Mouse (Mus musculus): ENCODE measurements around the gene Rgs9. TPM values are rescaled to one million over a fixed set of nuclear protein-coding genes. Genes with fewer than 3 reads are reported as not detected.

The Rgs9 gene
- polyA plus RNA-seq, 1 experiment from 2014 or later: 3.6 TPM

GRCm38 (mm10) chr11:109258941-109259910, 38.7 kb downstream of the Rgs9 start:
- no peaks in the 10 kb centered on the region for H3K27me3 ChIP-seq (replicated peaks)
- no peak overlapping the region for H3K9ac ChIP-seq
- no peaks in the 10 kb centered on the region for H3K36me3 ChIP-seq
- H3K9me3 ChIP-seq: no peaks in the 10 kb centered on the region
- H3K4me2 ChIP-seq (replicated peaks): no peak overlapping the region
- no peak overlapping the region for H3K4me3 ChIP-seq (replicated peaks)
- H3K4me1 ChIP-seq (replicated peaks): peaks cover 4% of the 10 kb centered on the region; the same call in 1 of the 2 replicates
- 81% methylated on average over 32 of the region's 32 CpGs for WGBS
- no peak overlapping the region for H3K27ac ChIP-seq
- ATAC-seq: no peak

- Histone ChIP-seq H3K4me1 (replicated peaks) (no peaks in the 10 kb centered on the region), H3K27me3 (replicated peaks) (no peaks in the 10 kb centered on the region), H3K27ac (no peak overlapping the region), H3K4me3 (replicated peaks) (no peak overlapping the region), H3K36me3 (no peaks in the 10 kb centered on the region), H3K4me2 (replicated peaks) (no peak overlapping the region), H3K9ac (no peak overlapping the region), H3K9me3 (no peaks in the 10 kb centered on the region)
- ATAC-seq: no peak
- 93% methylated on average over 2 of the region's 2 CpGs for WGBS
Observed at GRCm38 (mm10) chr11:109257824-109258223, 40.1 kb downstream of the Rgs9 start.

- Histone ChIP-seq H3K4me3 (replicated peaks) (no peak overlapping the region), H3K9ac (no peak overlapping the region), H3K27me3 (replicated peaks) (no peaks in the 10 kb centered on the region), H3K4me1 (replicated peaks) (no peaks in the 10 kb centered on the region), H3K27ac (0 out of 2 replicates have a peak overlapping the region, but pooled peaks have one; percentile 37), H3K36me3 (no peaks in the 10 kb centered on the region), H3K9me3 (no peaks in the 10 kb centered on the region), H3K4me2 (replicated peaks) (no peak overlapping the region)
- 19% methylated on average over 4 of the region's 4 CpGs for WGBS
- ATAC-seq: peak; percentile 58
Observed at GRCm38 (mm10) chr11:109255022-109255421, 42.9 kb downstream of the Rgs9 start.

- Histone ChIP-seq H3K27me3 (replicated peaks) (no peaks in the 10 kb centered on the region), H3K9me3 (no peaks in the 10 kb centered on the region), H3K27ac (no peak overlapping the region), H3K4me2 (replicated peaks) (no peak overlapping the region), H3K36me3 (no peaks in the 10 kb centered on the region), H3K4me3 (replicated peaks) (no peak overlapping the region), H3K9ac (no peak overlapping the region), H3K4me1 (replicated peaks) (no peaks in the 10 kb centered on the region)
- ATAC-seq: no peak
- 49% methylated on average over 5 of the region's 5 CpGs for WGBS
Observed at GRCm38 (mm10) chr11:109252483-109252882, 45.4 kb downstream of the Rgs9 start.

GRCm38 (mm10) chr11:109250566-109250965, 47.4 kb downstream of the Rgs9 start:
- H3K4me3 ChIP-seq (replicated peaks): no peak overlapping the region
- H3K27ac ChIP-seq: no peak overlapping the region
- H3K27me3 ChIP-seq (replicated peaks): no peaks in the 10 kb centered on the region
- no peaks in the 10 kb centered on the region for H3K4me1 ChIP-seq (replicated peaks)
- H3K9ac ChIP-seq: no peak overlapping the region
- no peak overlapping the region for H3K4me2 ChIP-seq (replicated peaks)
- no peaks in the 10 kb centered on the region for H3K9me3 ChIP-seq
- no peaks in the 10 kb centered on the region for H3K36me3 ChIP-seq
- no peak for ATAC-seq
- 93% methylated on average over 4 of the region's 4 CpGs for WGBS

- Histone ChIP-seq H3K27ac (no peak overlapping the region), H3K4me3 (replicated peaks) (no peak overlapping the region), H3K9me3 (no peaks in the 10 kb centered on the region), H3K4me1 (replicated peaks) (no peaks in the 10 kb centered on the region), H3K9ac (no peak overlapping the region), H3K4me2 (replicated peaks) (no peak overlapping the region), H3K36me3 (no peaks in the 10 kb centered on the region), H3K27me3 (replicated peaks) (no peaks in the 10 kb centered on the region)
- 42% methylated on average over 3 of the region's 3 CpGs for WGBS
- no peak for ATAC-seq
Observed at GRCm38 (mm10) chr11:109246920-109247319, 51.0 kb downstream of the Rgs9 start.

- 25% methylated on average over 23 of the region's 23 CpGs for WGBS
- peak; percentile 83 for ATAC-seq
- H3K4me2 ChIP-seq (replicated peaks): peak overlapping the region; percentile 43
Observed at GRCm38 (mm10) chr11:109244635-109245360, 53.1 kb downstream of the Rgs9 start.

GRCm38 (mm10) chr11:109240126-109240525, 57.8 kb downstream of the Rgs9 start:
- Histone ChIP-seq H3K36me3 (no peaks in the 10 kb centered on the region), H3K27ac (no peak overlapping the region), H3K9ac (no peak overlapping the region), H3K9me3 (no peaks in the 10 kb centered on the region), H3K4me2 (replicated peaks) (no peak overlapping the region), H3K4me3 (replicated peaks) (no peak overlapping the region), H3K4me1 (replicated peaks) (no peaks in the 10 kb centered on the region), H3K27me3 (replicated peaks) (no peaks in the 10 kb centered on the region)
- 71% methylated on average over 4 of the region's 4 CpGs for WGBS
- ATAC-seq: no peak

More at GRCm38 (mm10) chr11:109244635-109245360, 53.1 kb downstream of the Rgs9 start:
- no peaks in the 10 kb centered on the region for H3K4me1 ChIP-seq (replicated peaks)
- no peak overlapping the region for H3K4me3 ChIP-seq (replicated peaks)
- no peak overlapping the region for H3K9ac ChIP-seq
- no peaks in the 10 kb centered on the region for H3K27me3 ChIP-seq (replicated peaks)
- no peaks in the 10 kb centered on the region for H3K9me3 ChIP-seq
- H3K36me3 ChIP-seq: no peaks in the 10 kb centered on the region
- no peak overlapping the region for H3K27ac ChIP-seq

- ATAC-seq: 0 out of 2 replicates have a peak, but pooled peaks have one; percentile 39
- no peaks in the 10 kb centered on the region for H3K36me3 ChIP-seq
Observed at GRCm38 (mm10) chr11:109238671-109239070, 59.3 kb downstream of the Rgs9 start.

GRCm38 (mm10) chr11:109237796-109238195, 60.1 kb downstream of the Rgs9 start:
- Histone ChIP-seq H3K4me3 (replicated peaks) (no peak overlapping the region), H3K27ac (no peak overlapping the region), H3K27me3 (replicated peaks) (no peaks in the 10 kb centered on the region), H3K4me1 (replicated peaks) (no peaks in the 10 kb centered on the region), H3K9me3 (no peaks in the 10 kb centered on the region), H3K4me2 (replicated peaks) (no peak overlapping the region), H3K9ac (no peak overlapping the region), H3K36me3 (no peaks in the 10 kb centered on the region)
- no peak for ATAC-seq
- WGBS: 63% methylated on average over 8 of the region's 8 CpGs

More at GRCm38 (mm10) chr11:109238671-109239070, 59.3 kb downstream of the Rgs9 start:
- Histone ChIP-seq H3K4me3 (replicated peaks) (no peak overlapping the region), H3K9ac (no peak overlapping the region), H3K9me3 (no peaks in the 10 kb centered on the region), H3K27me3 (replicated peaks) (no peaks in the 10 kb centered on the region), H3K27ac (no peak overlapping the region), H3K4me1 (replicated peaks) (no peaks in the 10 kb centered on the region), H3K4me2 (replicated peaks) (no peak overlapping the region)
- WGBS: 77% methylated on average over 6 of the region's 6 CpGs

- Histone ChIP-seq H3K4me2 (replicated peaks) (no peak overlapping the region), H3K27me3 (replicated peaks) (no peaks in the 10 kb centered on the region), H3K36me3 (no peaks in the 10 kb centered on the region), H3K9ac (no peak overlapping the region), H3K4me3 (replicated peaks) (no peak overlapping the region), H3K9me3 (no peaks in the 10 kb centered on the region), H3K4me1 (replicated peaks) (no peaks in the 10 kb centered on the region), H3K27ac (no peak overlapping the region)
- no peak for ATAC-seq
- WGBS: 78% methylated on average over 3 of the region's 3 CpGs
Observed at GRCm38 (mm10) chr11:109233627-109234026, 64.3 kb downstream of the Rgs9 start.

GRCm38 (mm10) chr11:109232811-109233210, 65.1 kb downstream of the Rgs9 start:
- H3K4me2 ChIP-seq (replicated peaks): no peak overlapping the region
- no peaks in the 10 kb centered on the region for H3K36me3 ChIP-seq
- ATAC-seq: no peak
- H3K27ac ChIP-seq: no peak overlapping the region
- no peak overlapping the region for H3K9ac ChIP-seq
- H3K4me1 ChIP-seq (replicated peaks): no peaks in the 10 kb centered on the region
- H3K9me3 ChIP-seq: no peaks in the 10 kb centered on the region
- H3K27me3 ChIP-seq (replicated peaks): no peaks in the 10 kb centered on the region
- 77% methylated on average over 6 of the region's 6 CpGs for WGBS
- H3K4me3 ChIP-seq (replicated peaks): no peak overlapping the region

Data from intestine, embryonic 15.5 days (tissue).